Mouse (Mus musculus): Measurements from ENCODE around the gene Muc3.

Gene Muc3

DNA sequence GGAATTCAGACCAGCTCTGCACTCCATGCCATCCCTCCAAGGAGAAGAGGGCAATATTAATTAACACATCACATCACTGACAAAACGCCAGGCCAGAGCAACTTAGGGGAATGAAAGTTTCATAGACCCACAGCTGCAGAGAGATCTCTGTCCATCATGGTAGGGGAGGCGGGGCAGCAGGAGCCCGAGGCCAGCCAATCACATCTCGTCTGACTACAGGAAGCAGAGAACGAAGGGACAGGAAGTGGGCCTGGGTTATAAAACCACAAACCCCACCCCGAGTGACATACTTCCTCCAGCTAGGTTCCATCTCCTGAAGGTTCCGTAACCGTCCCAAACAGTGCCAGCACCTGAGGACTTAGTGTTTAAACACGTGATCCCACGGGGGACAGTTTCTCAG is 54.0 kb downstream of the Muc3 start:
- DNase-seq (ENCODE audit: low spot score in 2 of 2), result no peak

DNA sequence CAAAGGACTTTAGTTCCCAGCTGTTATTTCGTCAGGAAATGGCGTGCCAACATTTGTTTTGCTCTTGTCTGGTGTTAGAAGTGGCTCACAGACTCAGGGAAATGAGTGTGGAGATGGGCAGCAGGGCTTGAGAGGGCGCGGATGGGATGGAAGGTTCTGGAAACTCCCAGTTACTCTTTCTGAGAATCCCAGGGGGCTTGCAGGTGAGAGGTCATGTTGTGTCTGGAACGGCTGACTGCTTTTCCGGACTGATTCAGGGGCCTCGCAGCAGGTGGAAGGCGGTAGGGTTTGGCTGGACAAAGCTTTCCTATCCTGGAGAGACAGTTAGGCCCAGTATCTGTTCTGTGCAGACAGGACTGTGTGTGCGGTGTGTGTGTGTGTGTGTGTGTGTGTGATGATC is 55.4 kb downstream of the Muc3 start:
- DNase-seq (ENCODE audit: low spot score in 2 of 2), result no peak

DNA sequence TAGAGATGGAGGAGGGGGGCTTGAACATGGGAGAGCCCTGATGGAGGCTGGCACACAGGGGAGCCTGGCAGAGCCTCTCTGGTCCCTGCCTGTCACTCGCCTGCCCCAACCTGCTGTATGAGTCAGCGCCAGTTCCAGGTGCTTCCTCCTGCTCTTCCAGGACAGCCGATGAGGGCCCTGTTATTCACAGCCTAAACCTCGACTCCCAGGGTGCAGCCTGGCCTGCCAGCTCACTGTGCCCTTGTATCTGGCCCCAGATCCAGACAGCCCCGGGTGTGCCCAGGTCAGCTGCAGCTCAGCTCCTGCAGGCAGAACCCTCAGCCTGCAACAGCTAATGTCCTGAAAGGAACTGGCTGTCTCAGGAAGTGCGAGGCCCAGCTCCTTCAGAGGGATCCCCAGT is 57.6 kb downstream of the Muc3 start:
- no peak for DNase-seq (ENCODE audit: low spot score in 2 of 2)

DNA sequence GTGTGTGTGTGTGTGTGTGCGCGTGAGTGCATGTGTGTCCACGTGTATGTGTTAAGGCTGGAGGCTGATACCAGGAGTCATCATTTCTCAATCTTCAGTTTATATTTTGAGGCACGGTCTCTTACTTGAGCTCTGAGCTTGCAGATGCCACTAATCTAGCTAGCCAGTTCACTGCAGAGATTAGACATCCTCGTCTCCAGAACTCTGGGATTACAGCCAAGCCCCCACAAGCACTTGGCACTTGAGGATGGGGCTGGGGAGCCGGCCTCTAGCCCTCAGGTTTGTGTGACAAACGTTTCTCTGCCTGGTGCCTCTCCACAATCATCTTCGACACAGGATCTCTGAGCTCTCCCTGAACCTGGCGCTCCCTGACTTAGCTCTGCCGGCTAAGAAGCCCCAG is 58.3 kb downstream of the Muc3 start:
- no peak for DNase-seq (ENCODE audit: low spot score in 2 of 2)

DNA sequence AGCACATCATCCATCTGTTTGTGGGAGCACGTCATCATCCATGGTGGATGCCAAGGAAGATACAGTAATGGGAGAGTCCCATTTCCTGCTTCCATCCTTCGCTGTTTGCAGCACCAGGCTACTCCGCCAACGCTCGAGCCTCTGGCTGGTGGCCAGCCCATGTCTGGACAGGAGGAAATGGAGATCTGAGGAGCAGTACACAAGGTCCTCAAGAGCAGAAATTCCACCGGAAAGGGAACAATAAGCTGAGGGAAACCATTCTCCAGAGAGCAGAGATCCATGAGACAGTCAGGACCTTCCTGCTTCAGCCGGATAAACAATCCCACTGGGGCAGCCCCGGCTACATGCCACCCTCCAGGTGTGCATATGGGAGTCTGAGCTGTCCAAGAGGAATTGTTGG is 61.7 kb downstream of the Muc3 start:
- no peak for DNase-seq (ENCODE audit: low spot score in 2 of 2)

DNA sequence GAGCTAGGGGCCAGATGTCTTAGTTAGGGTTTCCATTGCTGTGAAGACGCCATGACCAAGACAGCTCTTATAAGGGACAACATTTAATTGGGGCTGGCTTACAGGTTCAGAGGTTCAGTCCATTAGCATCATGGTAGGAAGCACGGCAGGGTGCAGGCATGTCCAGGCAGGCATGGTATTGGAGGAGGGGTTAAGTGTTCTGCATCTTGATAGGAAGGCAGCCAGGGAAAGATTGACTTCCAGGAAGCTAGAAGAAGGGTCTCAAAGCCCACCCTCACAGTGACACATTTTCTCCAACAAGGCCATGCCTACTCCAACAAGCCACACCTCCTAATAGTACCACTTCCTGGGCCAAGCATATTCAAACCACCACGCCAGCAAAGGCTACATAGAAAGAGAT is 63.4 kb downstream of the Muc3 start:
- DNase-seq (ENCODE audit: low spot score in 2 of 2), result no peak

DNA sequence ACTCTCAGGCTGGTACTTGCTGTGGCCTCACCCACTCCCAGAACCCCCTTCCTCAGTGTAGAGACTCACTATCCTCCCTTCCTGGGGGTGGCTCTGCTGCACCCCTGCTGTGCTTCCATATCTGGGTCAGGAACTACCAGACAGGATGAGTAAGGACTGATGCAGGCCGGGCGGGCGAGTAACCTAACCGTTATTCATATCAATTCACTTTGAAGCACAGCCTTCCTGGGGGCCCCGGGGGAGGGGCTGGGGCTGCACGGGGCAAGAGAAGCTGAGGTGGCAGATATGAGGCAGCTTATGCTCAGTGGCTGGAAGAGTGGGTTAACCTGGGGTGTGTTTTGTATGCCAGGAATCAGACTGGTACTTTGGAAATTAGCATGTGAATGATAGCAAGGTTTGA is 64.1 kb downstream of the Muc3 start:
- no peak for DNase-seq (ENCODE audit: low spot score in 2 of 2)

Data from left cerebral cortex, adult 9 months (tissue).